Mouse (Mus musculus): Measurements from ENCODE around the gene Scn4a. TPM values are rescaled to one million over a fixed set of nuclear protein-coding genes. Genes with fewer than 3 reads are reported as not detected.

The Scn4a gene
- polyA plus RNA-seq, 1 experiment: 0.36 TPM

DNA sequence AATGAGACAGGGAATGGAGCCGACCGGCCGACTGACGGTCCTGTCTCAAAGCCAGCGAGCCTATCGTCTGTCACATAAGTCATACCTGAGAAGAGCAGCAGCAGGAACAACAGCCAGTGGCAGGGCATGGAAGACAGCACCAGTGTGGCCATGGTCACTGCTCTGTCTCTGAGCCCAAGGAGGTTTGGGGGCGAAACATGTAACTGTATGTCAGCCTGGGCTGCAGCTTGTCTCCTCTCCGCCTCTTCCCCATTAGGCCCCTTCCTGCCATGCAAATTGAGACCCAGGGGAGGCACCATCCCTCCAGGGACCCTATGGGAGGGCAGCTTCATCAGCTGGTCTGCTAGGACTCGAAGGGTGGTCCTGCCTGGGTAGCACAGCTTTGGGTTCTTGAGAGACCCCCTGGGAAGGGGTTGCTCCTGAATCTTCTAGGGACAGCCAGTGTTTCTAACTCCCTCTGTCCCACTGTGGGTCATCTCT lies 38.7 kb downstream of the Scn4a start, which contains the start of gene Cd79b:
Gene Cd79b, minus strand, starts transcription at position 430 of the 480 bp plus-strand sequence.
- DNase-seq (ENCODE audit: low read depth): no peak

DNA sequence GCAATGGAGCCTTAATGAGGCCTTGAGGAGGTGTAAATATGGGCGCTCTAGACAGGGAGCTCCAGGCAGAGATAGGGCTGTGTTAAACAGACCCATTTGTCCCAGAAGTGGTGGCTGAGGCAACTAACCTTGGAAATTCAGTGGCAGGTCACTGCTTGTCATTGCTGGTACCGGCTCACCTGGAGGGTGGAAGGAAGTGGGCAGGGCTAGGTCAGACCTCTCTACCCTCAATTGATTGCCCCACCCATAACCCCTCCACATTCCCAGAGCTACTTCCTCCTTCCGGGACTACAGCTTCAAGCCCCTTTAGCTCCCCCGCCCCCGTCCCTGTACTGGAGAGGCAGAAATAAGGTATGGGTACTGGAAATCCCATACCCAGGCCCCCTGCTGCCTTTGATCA lies 39.6 kb downstream of the Scn4a start:
- DNase-seq (ENCODE audit: low read depth): no peak

DNA sequence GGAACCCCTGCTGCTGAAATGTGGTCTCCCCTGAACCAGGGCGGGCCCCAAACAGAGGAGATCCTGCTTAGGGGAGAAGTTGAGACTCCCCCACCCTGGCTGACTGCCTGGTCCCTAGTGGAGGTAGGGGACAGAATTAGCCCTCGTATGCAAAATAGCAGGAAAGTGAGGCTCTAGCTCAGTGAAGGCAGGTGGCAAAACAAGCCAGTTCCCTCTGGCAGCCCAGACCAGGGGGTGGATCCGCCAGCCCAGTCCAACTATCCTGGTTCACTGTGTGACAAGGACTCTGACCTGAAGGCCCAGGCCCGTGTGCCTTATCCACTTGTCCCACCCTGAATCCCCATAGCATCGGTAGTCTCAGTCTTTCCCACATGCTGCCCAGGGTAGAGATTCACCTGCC lies 43.0 kb downstream of the Scn4a start:
- no peak for DNase-seq (ENCODE audit: low read depth)

DNA sequence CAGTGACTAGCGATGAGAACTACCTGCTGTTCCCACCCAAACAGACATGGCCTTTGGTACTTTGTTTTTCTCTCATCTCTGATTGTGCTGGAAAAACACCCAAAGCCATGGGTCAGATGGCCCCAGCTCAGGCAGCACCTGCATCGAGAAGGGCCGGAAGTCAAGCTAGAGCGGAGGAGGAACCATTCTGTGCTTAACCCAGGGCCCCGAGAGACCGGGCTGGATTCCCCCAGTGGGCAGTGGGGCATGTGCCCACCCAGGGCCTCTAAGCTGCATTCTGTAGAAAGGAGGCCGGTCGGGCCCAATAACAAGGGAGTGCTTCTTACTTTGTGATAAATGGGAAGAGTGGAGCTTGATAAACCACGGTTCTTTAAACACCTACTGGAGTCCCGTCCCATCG lies 44.9 kb downstream of the Scn4a start:
- no peak for DNase-seq (ENCODE audit: low read depth)

DNA sequence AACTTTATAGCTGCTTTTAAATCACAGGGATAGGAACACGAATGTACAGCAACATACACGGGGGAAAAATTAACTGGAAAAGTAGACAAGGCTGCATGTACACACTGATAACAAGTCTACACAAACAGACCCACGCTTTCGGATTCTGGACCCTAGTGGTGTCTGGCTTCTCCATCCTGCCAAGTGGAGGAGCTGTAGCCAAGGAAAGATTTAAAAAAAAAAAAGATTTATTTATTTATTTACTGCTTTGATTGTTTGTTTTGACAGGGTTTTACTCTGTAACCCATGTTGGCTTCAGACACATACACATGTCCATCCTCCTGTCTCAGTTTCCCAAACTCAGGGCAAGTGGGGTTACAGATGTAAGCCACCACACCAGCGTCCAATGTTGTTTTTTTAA lies 45.7 kb downstream of the Scn4a start:
- DNase-seq (ENCODE audit: low read depth): no peak

DNA sequence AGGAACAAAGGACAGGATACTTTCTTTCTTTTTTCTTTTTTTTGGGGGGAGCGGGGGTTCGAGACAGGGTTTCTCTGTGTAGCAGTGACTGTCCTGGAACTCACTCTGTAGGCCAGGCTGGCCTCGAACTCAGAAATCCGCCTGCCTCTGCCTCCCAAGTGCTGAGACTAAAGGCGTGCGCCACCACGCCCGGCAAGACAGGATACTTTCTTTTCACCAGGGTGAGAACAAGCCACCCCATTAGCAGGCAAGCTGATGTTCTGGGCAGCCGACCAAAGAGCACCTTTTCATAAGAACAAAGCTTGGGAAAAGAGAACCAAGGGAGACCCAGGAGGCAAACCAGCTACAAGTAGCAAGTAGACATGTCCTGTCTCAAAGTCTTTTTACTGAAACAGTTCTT lies 46.3 kb downstream of the Scn4a start:
- DNase-seq (ENCODE audit: low read depth): no peak

DNA sequence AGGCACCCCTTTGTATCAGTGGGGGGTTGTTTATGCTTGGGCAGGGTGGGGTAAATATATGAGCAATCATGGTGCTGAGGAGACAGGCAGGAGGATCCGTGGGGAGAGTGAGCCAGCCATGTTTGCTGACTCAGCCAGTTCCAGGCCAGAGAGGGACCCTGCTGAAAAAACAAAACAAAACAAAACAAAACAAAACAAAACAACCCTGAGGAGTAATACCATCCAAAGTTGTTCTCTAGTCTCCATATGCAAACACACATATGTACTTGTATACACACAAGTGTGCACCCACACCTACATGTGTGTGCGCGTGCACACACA lies 47.1 kb downstream of the Scn4a start:
- DNase-seq (ENCODE audit: low read depth): no peak

DNA sequence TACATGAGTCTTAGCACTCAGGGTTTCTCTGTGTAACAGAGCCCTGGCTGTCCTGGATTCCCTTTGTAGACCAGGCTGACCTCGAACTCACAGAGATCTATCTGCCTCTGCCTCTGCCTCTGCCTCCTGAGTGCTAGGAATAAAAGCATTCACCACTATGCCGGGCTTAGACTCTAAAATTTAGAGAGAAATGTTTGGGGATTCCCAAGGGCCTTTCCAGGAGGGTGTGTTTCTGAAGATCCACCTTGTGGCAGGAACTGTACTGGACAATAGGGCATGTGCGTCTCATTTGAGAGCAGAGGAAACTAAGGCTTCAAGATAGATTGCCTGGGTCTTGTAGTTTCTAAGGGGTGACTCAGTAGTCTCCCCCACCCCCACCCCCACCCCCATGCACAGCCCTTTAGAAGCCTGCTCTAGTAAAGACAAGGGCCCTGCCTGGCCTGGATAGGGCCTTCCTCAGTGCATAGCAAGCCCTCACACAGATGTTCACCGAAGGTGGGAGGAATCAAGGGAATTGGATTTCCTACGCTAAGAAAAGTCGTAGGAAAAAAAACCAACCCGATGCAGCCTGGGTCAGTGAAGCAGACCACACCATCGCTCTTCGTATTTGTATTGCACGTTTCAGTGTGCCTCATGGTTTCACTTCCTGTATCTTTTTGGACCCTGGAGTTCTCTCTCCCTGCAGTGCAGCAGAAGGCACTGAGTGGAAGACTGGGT lies 47.6 kb downstream of the Scn4a start:
- no peak for DNase-seq (ENCODE audit: low read depth)

DNA sequence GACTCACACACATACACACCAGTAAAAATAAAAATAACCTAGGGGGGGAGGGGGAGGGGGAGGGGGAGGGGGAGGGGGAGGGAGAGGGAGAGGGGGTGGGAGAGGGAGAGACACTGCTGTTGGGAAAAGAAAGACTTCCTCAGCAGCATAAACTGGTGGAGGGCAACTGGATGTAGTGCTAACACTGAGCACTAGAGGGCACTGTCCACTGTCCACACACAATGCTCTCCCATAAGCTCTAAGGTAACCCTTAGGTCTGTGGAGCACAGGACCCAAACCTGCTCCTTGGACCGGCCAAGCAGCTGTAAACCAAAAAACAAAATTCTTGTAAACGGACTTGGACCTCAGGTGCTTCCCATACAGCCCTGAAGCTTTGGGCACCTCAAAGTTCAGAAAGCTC lies 50.5 kb downstream of the Scn4a start:
- no peak for DNase-seq (ENCODE audit: low read depth)

DNA sequence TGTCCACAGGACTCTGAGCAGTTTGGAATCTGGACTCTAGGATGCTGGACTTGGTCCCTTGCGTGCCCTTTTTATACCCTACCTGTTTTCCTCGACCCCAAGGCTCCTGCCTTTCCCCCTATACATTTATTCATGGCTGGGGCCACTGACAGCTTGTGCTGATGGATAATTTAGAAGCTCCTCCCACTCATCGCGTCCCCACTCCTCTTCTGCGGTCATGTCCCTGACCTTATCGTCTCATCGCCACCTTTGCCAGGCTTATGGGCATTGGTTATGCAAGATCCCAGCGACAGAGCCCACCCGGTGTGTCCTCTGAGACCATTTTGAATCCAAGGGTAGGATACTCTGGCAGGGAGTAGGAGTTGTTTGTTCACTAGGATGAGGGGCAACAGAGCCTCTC lies 51.3 kb downstream of the Scn4a start, which contains the start of gene Gh:
Gene Gh, minus strand, starts transcription at position 101 of the 400 bp plus-strand sequence.
- DNase-seq (ENCODE audit: low read depth): no peak

DNA sequence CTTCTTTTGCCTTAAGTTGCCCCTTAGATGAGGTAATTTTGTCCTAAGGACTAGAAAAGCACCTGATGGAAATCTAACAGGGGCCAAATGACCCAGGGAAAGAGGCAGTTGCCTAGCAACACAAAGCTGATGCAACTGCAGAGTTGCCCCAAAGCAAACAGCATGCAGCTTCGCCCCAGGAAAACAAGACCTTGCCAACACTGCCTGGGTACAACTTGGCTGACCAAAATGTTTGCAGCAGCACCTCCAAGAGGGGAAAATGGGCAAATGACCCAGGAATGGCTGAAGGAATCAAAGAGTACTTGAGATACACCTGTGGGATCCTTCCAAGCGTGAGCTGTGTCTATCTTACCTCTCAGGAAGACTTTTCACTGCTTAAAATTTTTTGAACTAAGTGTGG lies 61.2 kb downstream of the Scn4a start:
- no peak for DNase-seq (ENCODE audit: low read depth)

DNA sequence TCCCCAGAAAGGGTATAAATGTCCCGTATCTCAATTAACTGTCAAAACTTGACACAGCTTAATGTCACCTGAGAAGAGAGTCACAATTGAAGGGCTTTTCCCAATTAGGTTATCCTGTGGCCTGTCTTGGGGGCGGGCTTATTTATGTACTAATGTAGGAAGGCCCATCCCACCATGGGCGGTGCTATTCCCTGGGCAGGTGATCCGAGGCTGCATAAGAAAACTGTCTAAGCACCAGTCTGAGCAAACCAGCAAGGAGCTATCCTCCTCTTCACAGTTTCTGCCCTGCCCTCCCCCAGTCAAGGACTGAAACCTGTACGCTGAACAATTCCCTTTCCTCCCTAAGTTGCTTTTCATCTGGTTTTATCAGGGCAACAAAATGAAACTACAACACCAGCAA lies 62.7 kb downstream of the Scn4a start:
- DNase-seq (ENCODE audit: low read depth): no peak

DNA sequence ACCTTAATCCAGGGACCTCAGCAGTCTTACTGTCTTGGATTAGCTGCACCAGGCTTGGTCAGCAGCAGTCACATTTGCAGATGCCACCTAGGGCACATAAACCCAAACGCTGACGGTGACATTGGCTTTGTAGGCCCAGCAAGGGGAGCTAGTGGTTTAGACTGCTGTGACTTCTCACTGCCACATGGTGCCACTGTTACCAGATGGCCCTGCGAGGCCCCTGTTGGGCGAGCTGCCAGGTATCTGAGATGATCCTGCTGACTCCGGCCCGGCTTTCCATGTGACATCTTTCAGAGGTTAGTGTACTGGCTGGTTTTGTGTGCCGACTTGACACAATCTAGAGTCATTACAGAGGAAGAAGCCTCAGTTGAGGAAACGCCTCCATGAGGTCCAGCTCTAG lies 63.7 kb downstream of the Scn4a start:
- DNase-seq (ENCODE audit: low read depth): no peak

DNA sequence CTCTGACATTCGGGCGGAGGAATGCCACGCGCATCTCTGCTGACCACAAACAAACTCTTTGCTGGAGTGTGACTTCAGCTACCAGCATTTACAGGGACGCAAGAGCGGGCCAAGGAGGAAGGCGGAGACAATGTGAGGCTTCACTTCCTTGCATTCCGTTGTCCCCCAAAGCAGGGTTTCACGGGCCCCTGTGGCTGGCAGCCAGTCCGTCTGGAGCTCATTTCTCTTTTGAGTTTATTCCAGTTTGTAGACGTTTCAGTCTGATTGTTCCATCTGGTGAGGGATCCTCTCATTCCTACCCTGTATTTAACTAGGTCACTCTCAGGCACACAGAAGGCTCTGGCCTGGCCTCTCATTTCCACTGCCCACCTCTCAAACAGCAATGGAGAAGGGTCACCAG lies 66.1 kb downstream of the Scn4a start:
- no peak for DNase-seq (ENCODE audit: low read depth)

DNA sequence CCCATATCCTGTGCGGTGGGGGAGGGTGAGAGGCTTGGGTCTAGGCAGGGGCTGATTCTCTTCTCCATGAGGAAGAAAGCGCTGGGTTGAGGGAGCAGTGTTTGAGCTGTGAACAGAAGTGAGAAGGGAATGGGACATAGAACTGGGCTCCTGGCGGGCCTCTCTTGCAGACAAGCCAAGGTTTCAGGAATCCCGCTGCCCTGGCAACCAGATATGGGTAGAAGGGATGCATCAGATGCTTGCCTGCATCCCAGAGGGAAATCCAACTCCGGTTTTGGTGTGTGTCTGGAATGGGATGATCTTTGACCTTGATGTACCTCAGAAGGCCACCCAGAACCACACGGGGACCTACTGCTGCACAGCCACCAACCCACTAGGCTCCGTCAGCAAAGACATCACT lies 66.9 kb downstream of the Scn4a start:
- DNase-seq (ENCODE audit: low read depth): no peak

DNA sequence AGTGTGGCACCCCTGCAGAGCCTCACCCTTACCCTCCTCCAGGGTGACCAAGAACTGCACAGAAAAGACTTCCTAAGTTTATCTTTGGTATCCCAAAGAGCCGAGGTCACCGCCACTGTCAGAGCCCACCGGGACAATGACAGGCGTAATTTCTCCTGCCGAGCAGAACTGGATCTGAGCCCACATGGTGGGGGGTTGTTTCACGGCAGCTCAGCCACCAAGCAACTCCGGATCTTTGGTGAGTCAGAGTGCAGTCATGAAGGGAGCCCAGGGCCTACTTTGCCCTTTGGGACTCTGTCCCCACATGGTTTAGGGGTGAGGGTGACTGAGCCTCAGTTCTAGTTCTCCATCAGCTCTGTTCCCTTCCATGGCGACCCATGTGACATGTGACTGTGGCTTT lies 69.0 kb downstream of the Scn4a start:
- no peak for DNase-seq (ENCODE audit: low read depth)

DNA sequence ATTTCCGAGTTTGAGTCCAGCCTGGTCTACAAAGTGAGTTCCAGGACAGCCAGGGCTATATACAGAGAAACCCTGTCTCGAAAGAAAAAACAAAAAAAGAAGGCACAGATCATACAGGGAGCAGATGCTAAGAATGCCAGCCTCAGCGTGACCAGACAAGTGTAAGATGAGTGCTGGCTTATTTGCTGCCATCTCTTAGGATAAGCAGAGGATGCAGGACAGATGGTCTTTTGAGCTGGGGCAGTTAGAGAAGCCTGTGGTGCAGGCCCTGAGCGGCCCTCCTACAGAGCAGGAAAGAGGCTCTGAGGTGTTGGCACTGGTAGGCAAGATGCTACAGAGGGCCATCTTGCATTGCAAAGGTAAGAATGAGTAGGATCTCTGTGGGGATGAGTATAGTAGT lies 69.7 kb downstream of the Scn4a start:
- DNase-seq (ENCODE audit: low read depth): no peak

DNA sequence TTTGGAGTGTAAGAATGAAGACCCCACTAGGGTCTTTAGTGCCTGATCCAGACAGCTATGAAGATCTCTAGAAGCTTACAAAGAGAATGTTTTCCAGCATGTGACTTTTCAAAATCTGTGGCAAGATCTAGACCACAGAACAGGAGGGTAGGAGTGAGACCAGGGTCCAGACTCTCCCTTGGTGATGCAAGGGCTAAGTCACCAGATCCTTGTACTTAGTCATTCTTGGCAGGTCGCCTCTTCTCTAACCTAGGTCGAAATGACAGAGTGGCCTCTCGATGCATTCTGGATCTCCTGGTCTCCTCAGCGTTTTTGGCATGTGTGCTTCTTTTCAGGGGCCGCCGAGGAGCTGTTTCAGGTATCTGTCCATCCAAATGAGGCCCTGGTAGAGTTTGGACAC lies 70.6 kb downstream of the Scn4a start:
- DNase-seq (ENCODE audit: low read depth): no peak

DNA sequence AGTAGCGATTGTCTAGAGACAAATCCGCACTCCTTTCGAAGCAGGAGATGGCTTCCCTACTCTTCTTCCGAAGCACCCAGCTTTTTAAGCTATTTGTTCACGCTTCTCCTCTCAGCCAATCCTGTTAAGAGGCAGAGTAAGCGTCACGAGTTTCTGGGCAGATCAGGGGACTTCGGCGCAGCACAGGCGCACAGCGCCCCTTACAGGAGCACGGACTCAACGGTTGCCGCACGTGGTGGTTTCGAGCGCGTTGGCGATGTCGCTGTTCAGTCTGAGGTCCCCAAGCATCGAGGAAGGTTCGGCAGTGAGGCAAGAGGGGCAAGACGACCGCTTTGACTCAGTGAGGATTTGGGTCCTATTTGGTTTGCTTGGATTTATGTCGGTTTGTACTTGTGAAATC lies 76.6 kb downstream of the Scn4a start, which contains the start of gene Tcam1:
Gene Tcam1, plus strand, starts transcription at position 219 of the 400 bp plus-strand sequence.
- DNase-seq (ENCODE audit: low read depth): no peak

DNA sequence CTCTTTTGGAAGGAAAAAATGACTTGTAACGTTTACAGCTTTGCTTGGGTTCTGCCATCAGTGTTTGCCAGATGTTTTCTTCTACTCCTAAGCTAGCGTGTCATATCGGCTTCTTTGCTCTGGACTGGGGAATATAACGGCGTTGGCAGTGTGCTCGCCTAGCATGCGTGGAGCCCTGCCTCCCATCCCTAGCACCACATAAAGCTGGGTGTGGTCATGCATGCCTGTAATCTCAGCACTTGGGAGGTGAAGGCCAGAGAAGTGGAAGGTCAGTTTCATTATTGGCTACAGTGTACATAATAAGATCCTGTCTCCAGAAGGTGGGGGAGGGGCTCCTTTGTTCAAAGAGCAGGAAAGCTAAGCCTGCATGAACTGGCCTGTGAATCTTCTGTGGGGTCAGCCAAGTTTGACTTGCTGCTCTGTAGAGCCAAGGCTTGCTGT lies 78.1 kb downstream of the Scn4a start:
- DNase-seq (ENCODE audit: low read depth): no peak

DNA sequence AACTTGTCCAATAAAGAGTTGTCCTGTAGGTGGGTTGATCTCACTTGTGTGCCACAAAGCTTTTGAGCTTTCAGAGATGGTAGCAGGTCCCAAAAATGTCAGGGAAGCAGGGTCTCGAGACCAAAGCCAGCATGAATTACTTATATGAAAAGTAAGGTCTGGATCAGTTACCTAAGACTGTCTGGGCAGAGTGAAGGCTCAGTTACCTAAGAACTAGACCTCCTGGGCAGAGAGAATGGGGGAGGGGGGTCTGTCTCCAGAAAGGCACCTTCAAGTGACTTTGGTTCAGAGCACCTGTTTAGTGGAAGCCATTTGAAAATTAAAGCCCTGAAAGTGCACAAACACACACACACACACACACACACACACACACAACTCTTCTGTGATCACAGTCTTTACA lies 78.7 kb downstream of the Scn4a start:
- no peak for DNase-seq (ENCODE audit: low read depth)

DNA sequence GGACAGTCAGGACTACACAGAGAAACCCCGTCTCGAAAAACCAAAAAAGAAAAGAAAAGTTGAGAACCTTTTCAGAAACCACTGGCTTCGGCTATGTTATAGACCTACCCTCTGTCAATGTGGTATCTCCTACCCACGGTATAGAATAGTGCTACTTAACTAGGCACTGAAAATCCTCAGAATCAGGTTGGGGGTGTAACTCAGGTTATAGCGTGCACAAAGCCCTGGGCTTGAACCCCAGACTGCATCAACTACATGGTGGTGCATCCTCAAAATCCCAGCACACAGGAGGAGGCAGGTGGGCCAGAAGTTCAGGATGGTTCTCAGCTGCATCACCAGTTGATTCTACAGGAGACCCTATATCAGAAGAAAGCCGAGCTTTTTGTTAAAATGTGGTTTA lies 79.3 kb downstream of the Scn4a start:
- DNase-seq (ENCODE audit: low read depth): no peak

DNA sequence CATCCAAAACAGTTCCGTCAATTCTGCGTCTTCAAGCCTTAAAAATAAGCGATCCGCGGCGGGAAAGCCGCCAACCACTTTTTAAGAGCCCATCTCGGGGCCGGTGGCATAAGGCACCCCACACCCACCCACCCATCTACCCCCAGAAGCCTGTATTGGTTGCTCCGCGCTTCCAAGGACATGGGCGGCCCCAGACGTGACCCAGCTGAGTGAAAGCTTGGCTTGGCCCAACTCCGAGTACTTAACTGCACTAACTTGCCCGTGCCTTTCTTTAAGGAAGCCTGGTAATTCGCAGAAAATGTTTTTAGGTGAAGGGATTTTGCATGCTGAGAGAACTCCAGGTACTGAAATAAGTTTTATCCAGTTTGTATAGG lies 79.8 kb downstream of the Scn4a start:
- DNase-seq (ENCODE audit: low read depth): no peak

DNA sequence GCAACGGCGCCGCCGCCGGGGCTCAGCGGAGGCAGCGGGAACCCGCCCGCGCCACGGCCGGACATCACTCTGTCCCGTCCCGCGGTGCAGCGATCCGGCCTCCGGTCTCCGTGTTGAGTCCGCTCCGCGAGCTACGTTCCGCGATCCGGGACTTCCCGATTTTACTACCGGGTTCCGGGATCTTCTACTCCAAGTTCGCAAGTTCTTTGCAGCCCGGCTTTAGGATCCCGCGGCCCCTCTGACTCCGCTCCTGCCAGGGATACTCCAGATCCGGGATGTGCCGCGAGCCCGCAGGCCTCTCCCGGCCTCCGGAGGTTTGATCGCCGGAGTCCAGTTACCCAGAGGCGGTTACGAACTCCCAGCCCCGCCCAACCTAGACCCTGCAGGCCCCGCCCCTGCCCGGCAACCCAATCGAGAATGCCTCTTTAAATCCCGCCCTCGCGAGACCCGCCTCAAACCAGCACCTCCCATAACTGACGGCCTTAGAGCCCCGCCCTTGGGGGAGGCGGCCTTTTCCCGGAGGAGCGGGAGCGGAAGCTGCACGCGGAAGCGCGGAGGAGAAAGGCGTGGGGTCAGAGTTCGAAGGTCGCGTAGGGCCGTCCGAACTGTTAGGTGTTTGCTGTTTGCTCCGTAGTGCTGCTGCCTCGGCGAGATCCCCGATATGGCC lies 80.3 kb downstream of the Scn4a start, which contains the start of gene Smarcd2:
Gene Smarcd2, minus strand, starts transcription at position 329 of the 667 bp plus-strand sequence.
- DNase-seq (ENCODE audit: low read depth): no peak
